In genomic region chr1:86178462-86179253, GRCm38 (mm10) we compare ENCODE assay signal across 9 mouse cellular contexts. TPM values are rescaled to one million over a fixed set of nuclear protein-coding genes. Genes with fewer than 3 reads are reported as not detected.
DNase-seq lines count a peak whose midpoint lies in the region; ATAC-seq and TF ChIP-seq lines count a peak whose summit lies in the region.
"Had no signal": no experiment of that assay in that cellular context is flagged by ENCODE, and none has a peak within 500 bp of the region (broad histone marks: within the 10 kb centered on the region; RNA-seq: fewer than 3 reads in every experiment).

No protein-coding gene starts in this region.

- H3K9me3 ChIP-seq in E14TG2a.4 (ENCODE audit: low read length): no peaks in the 10 kb centered on the region; the same call in 1 of the 2 replicates
- H3K9me3 ChIP-seq in forebrain, embryonic 13.5 days (replicated peaks): no peaks in the 10 kb centered on the region
- no peaks in the 10 kb centered on the region for H3K9me3 ChIP-seq in liver, embryonic 16.5 days (replicated peaks; ENCODE audit: control insufficient read depth, low read length)
- no peaks in the 10 kb centered on the region for H3K9me3 ChIP-seq in neural tube, embryonic 15.5 days (replicated peaks)

- WGBS in forebrain, embryonic 13.5 days: 42% methylated on average over 7 of the region's 7 CpGs
- 41% methylated on average over 7 of the region's 7 CpGs for WGBS in liver, embryonic 16.5 days (ENCODE audit: insufficient replicate concordance)
- 50% methylated on average over 7 of the region's 7 CpGs for WGBS in neural tube, embryonic 15.5 days

- peaks cover 66% of the 10 kb centered on the region for H3K36me3 ChIP-seq in E14TG2a.4 (ENCODE audit: insufficient read depth, low read length)
- H3K36me3 ChIP-seq in forebrain, embryonic 13.5 days (ENCODE audit: poor library complexity, severe bottlenecking): peaks cover 43% of the 10 kb centered on the region
- H3K36me3 ChIP-seq in liver, embryonic 16.5 days (ENCODE audit: control insufficient read depth, insufficient read depth): no peaks in the 10 kb centered on the region
- peaks cover 35% of the 10 kb centered on the region for H3K36me3 ChIP-seq in neural tube, embryonic 15.5 days

- peak; percentile 93 for DNase-seq in c-Kit-positive CD71-positive TER-119-positive erythroid progenitor cells, embryonic 14.5 days (ENCODE audit: low spot score)
- DNase-seq in heart, postnatal 10 days: peak; percentile 82 to 89
- peak; percentile 87 to 89 for DNase-seq in kidney, postnatal 4 days
- peak; percentile 87 for DNase-seq in testis, postnatal 10 days (ENCODE audit: low spot score)

- no peak overlapping the region for H3K4me2 ChIP-seq in forebrain, embryonic 13.5 days
- no peak overlapping the region for H3K4me2 ChIP-seq in liver, embryonic 16.5 days (ENCODE audit: low read depth, low read length)
- H3K4me2 ChIP-seq in neural tube, embryonic 15.5 days: no peak overlapping the region

- intact Hi-C loops in heart, postnatal 10 days (cut with DNase I): loop anchor here (1.0 kb wide), 1 partner anchor 161 kb away; no protein-coding TSS in a partner anchor

- peak; percentile 98 for TF ChIP-seq CTCF in E14TG2a.4 (conservative IDR thresholded peaks at IDR 0.05; ENCODE audit: low read length)

- H3K9ac ChIP-seq in forebrain, embryonic 13.5 days: no peak overlapping the region
- no peak overlapping the region for H3K9ac ChIP-seq in liver, embryonic 16.5 days (ENCODE audit: low read depth, low read length)
- no peak overlapping the region for H3K9ac ChIP-seq in neural tube, embryonic 15.5 days (replicated peaks)

- H3K27ac ChIP-seq in forebrain, embryonic 13.5 days: no peak overlapping the region
- H3K27ac ChIP-seq in liver, embryonic 16.5 days (ENCODE audit: low read length): no peak overlapping the region
- H3K27ac ChIP-seq in neural tube, embryonic 15.5 days (replicated peaks): no peak overlapping the region
- H3K27ac ChIP-seq: macrophage had no signal

- no peaks in the 10 kb centered on the region for H3K27me3 ChIP-seq in E14TG2a.4 (ENCODE audit: insufficient read depth, low read length)
- no peaks in the 10 kb centered on the region for H3K27me3 ChIP-seq in forebrain, embryonic 13.5 days
- no peaks in the 10 kb centered on the region for H3K27me3 ChIP-seq in liver, embryonic 16.5 days (ENCODE audit: control insufficient read depth, insufficient read depth, low read depth, low read length)
- H3K27me3 ChIP-seq in neural tube, embryonic 15.5 days (replicated peaks): no peaks in the 10 kb centered on the region

- peak; percentile 63 for ATAC-seq in forebrain, embryonic 13.5 days
- peak; percentile 55 for ATAC-seq in liver, embryonic 16.5 days (ENCODE audit: low read depth)
- ATAC-seq in neural tube, embryonic 15.5 days (ENCODE audit: low FRiP score): peak; percentile 75

- no peak overlapping the region for H3K4me3 ChIP-seq in E14TG2a.4 (replicated peaks; ENCODE audit: low read length)
- H3K4me3 ChIP-seq in forebrain, embryonic 13.5 days: no peak overlapping the region
- no peak overlapping the region for H3K4me3 ChIP-seq in liver, embryonic 16.5 days (ENCODE audit: low read depth, low read length)
- no peak overlapping the region for H3K4me3 ChIP-seq in neural tube, embryonic 15.5 days (replicated peaks)

- peaks cover 32% of the 10 kb centered on the region for H3K4me1 ChIP-seq in E14TG2a.4 (replicated peaks; ENCODE audit: low read depth, low read length)
- no peaks in the 10 kb centered on the region for H3K4me1 ChIP-seq in forebrain, embryonic 13.5 days
- peaks cover 18% of the 10 kb centered on the region for H3K4me1 ChIP-seq in liver, embryonic 16.5 days (ENCODE audit: control insufficient read depth, low read depth, low read length)
- no peaks in the 10 kb centered on the region for H3K4me1 ChIP-seq in neural tube, embryonic 15.5 days

RNA-seq across cellular contexts. Expression of gene Armc9, which starts 24.1 kb away (rescaled TPM):
- polyA plus RNA-seq in forebrain, embryonic 13.5 days (2015; fragmentation: Nextera tagmentation; extraction: Ambion mirVana): 30.2 and 33.6 TPM in 2 replicates
- total RNA-seq in heart, postnatal 10 days (2021): 1 to 10 TPM; 5.2 to 5.7 TPM
- 8.4 and 10.6 TPM in 2 replicates for polyA plus RNA-seq in liver, embryonic 16.5 days (2015; fragmentation: Nextera tagmentation; extraction: Ambion mirVana)
- polyA plus RNA-seq in neural tube, embryonic 15.5 days (2015; fragmentation: Nextera tagmentation; extraction: Ambion mirVana): 35.5 and 35.9 TPM in 2 replicates

RNA-seq across cellular contexts. Expression of gene Gm21972, which starts 45.2 kb away (rescaled TPM):
- polyA plus RNA-seq in forebrain, embryonic 13.5 days (2015; fragmentation: Nextera tagmentation; extraction: Ambion mirVana): 0.79 TPM in 1 of 2 replicates, not detected in the other
- 1 to 10 TPM in 1 of 2 experiments, not detected in 1; 1.8 TPM for total RNA-seq in heart, postnatal 10 days (2021)
- polyA plus RNA-seq in liver, embryonic 16.5 days (2015; fragmentation: Nextera tagmentation; extraction: Ambion mirVana): 0.14 TPM in 1 of 2 replicates, not detected in the other
- 1.2 TPM in 1 of 2 replicates, not detected in the other for polyA plus RNA-seq in neural tube, embryonic 15.5 days (2015; fragmentation: Nextera tagmentation; extraction: Ambion mirVana)
